Mouse (Mus musculus) CD4-positive helper T cell, adult 2 months (primary cell): ENCODE measurements at regions not wholly inside any gene's neighbourhood (a gene's known extent, or its start where the extent isn't known, plus 50 kb on each side); places are given as distances from the start of the nearest gene placed in this dataset.

Experiments used
- DNase-seq: peaks from one replicate; pipeline ENCODE4 v3.0.0-alpha.2; 2012; ENCODE audit warnings: low read depth, missing footprints, low spot score

GRCm38 (mm10) chr14:61817711-61818110 is 210.5 kb downstream of the Kcnrg start:
- DNase-seq, result no peak

DNA sequence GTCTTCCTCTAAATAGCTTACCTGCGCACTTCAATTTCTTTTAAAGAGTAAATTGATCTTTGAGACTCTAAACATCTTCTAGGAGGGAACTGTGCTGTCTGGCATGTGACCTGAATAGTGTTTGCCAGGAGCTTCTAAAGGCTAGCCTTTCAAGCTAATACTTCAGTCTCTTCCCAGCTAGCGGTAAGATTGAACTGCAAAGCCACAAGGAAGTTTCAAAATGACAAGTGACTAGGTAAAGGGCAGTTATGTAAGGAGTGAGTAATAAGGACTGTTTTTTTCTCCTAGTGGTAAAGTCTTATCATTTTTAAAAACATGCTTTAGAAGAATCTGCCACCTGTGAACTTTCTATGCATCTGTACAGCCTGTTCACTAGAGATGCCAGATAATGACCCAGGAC is 211.1 kb downstream of the Kcnrg start:
- peak; percentile 61 for DNase-seq

DNA sequence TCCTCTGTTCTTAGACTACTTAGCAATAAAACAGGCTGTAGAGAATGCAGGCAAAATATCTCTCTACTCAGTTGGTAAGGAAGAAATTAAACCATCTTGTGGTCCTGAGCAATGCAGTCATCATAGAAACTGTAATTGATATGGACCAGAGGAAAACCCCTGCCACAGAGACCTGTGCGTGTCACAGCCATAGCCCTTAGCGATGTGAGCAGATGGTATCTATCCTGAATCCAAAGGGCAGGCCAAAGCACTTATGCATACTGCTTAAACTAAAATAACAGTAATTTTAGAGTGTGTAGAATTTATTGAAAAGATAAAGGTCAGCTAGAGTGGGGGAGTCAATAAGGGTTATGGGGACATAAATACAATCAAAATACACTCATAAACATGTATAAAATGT is 212.0 kb downstream of the Kcnrg start:
- peak; percentile 21 for DNase-seq

- no peak for DNase-seq
Observed at GRCm38 (mm10) chr14:61834291-61834936, 227.2 kb downstream of the Kcnrg start.

DNA sequence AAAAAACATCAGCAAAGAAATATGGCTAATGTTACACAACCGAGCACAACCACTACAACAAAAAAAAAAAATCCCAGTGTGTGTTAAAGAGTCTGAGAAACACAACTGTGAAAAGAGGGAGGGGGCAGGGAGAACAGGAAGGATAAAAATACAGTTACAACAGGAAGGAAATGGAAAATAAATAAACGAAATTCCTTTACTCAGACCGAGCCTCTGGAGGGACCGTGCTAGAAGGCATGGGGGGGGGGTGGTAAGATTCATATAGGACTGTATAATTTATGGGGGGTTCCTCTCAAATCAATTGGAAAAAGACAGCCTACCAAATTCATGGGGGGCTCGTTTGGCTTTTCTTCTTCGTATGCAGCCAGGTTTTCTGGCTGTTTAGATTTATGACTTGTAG is 228.5 kb downstream of the Kcnrg start:
- DNase-seq, result no peak

- DNase-seq, result no peak
Observed at GRCm38 (mm10) chr14:61836231-61836630, 229.0 kb downstream of the Kcnrg start.

GRCm38 (mm10) chr14:61836965-61837364 is 229.7 kb downstream of the Kcnrg start:
- no peak for DNase-seq

DNA sequence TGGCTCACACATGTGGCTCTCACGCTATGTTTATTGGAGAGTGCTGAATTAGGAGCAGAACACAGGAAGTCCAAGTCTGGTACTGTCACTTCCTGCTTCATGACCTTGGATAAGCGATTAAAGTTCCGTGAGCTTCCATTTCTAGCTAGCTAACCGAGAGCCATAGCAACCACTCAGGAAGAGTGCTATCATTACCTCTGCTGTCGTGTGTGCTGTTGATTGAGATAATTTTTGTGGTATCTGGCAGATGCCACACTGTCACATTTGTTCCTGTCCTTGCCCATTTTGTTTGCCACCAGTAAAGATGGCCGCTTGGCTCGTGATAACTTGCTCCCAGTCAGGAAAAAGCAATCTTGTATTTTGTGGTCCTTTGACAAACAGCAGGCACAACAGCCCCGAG is 230.6 kb downstream of the Kcnrg start:
- DNase-seq, result no peak

DNA sequence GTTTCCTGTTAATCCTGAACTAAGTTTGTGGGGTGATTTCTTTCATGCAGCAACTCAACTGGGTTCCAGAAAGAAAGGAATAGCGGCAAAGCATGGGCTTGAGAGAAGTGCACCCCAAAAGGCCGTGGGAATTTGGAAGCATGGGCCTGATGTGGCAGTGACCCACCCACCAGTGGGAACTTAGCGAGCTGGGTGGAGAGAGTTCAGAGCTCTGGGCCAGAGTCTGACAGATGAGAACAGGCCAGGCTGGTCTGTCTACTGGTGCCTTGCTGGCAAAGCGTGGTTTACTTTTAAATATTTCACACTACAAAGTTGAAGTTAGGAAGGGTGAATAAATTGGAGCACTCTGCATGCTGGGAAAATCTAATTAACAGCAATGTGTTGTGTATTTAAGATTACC is 235.2 kb downstream of the Kcnrg start:
- DNase-seq, result no peak

DNA sequence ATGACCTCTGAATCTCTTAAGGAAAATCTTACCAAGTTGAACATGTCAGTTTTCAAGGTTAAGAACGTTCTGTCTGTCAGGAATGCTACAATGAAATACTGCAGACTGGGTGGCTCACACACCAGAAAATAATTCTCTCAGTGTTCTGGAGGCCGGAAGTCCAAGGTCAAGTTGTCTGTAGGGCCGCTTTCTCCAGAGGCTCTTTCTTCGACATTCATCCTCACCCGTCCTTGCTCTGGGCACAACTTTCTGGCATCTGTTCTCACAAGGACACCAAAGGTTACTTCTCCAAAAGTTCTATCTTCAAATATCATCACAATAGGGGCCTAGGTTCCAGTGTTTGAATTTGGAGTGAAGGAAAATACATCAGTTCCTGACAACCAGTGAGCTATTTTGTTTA is 239.2 kb downstream of the Kcnrg start:
- no peak for DNase-seq

DNA sequence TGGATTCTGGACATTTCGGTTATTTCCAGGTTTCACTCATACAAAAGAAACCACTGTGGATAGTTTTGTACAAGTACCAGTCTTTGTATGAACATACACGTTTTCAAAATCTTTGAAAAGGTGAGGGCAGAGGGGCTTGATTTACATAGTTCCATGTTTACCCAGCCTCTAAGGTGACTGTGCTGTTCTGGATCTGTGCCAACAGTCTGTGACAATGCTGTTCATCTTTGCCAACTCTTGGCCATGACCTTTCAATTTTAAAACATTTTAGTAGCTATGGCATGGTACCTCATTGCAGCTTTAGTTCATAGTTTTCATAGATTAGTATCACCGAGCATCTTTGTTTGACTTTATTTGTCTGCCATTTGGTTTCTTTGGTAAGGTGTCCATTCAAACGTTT is 243.0 kb downstream of the Kcnrg start:
- DNase-seq, result no peak

DNA sequence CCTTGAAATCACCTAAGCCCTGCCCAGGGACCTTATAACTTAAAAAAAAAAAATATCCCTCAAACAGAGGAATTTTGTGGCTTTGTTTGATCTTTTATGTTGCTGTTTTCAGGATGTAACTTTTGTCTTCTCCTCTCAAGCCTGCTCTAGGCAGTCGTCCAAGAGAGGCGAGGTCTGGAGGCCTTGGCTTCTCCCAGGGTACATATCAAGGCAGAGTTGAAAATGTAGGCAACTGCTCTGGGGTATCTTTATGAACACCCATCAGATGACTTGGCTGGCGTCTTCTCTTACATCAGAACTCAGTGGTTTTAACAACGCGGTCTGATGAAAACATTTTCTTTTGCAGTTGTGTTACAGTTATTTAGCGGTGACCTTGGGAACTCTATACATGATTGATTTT is 250.4 kb downstream of the Kcnrg start:
- DNase-seq, result no peak

- DNase-seq, result peak; percentile 14
Observed at GRCm38 (mm10) chr14:61860688-61861087, 253.4 kb downstream of the Kcnrg start.

DNA sequence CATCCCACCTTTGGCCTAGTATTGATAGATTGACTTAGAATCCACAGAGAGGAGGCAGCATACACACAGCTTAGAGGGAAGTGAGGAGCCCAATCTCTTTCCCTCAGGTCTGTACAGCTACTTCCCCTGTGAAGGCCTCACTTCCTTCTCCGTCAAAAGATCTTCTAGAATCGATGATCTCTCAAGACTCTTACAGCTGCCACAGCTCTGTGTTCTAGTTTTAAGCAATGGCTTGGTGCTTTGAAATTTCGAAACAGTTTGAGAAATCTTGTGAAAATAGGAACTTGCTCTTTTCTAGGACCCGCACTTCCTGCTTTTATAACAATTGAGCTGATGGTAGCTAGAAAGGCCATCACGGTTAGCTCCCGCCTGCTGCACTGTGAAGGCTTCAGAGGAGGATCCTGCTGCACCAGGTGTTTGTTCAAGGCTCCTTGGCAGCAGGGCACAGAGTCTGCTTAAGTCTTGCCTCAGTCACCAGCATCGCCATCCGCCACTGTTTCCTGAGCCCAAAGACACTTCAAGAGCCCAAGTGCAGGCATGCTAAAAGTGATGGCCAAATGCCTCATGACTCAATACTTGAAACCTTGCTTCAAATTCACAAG is 254.2 kb downstream of the Kcnrg start:
- peak; percentile 15 for DNase-seq

GRCm38 (mm10) chr14:61862931-61863330 is 255.7 kb downstream of the Kcnrg start:
- no peak for DNase-seq

GRCm38 (mm10) chr14:61863475-61863874 is 256.2 kb downstream of the Kcnrg start:
- DNase-seq, result no peak

GRCm38 (mm10) chr14:61866532-61867268 is 259.4 kb downstream of the Kcnrg start:
- no peak for DNase-seq

DNA sequence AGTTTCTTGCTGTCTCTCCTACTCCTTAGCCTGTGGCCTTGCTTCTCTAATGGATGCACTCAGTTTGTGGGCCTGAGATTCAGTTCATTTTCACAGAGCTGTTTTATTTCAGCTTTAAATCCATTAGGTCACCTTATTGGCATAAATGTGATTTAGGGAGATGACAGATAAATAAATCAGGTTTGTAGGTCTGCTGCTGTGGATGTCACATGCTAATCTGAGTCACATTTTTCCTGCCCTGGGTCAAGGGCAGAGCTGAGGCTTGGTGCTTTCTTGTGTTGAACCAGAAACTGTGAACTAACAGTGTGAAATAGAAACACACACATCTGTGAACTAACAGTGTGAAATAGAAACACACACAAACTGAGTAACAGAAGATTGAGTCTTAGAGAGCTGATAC is 266.9 kb downstream of the Kcnrg start:
- no peak for DNase-seq

DNA sequence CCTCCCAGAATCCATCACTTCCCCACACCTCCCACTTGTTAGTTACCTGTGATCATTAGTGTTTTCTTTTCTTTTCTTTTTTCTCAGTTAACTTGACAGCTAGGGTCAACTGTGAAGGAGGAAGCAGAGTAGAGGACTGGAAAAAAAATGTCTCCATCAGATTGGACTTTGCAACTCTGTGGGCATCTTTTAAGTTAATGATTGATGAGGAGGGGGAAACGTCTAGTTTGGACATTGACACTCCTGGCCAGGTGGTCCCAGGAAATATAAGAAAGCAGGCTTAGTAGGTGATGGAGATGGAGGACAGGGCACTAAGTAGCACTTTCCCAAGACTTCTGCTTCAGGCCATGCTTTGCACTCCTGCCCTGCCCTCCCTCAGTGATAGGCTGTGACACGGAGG is 272.2 kb downstream of the Kcnrg start:
- DNase-seq, result no peak

GRCm38 (mm10) chr14:61880514-61881259 is 273.4 kb downstream of the Kcnrg start:
- DNase-seq, result no peak

DNA sequence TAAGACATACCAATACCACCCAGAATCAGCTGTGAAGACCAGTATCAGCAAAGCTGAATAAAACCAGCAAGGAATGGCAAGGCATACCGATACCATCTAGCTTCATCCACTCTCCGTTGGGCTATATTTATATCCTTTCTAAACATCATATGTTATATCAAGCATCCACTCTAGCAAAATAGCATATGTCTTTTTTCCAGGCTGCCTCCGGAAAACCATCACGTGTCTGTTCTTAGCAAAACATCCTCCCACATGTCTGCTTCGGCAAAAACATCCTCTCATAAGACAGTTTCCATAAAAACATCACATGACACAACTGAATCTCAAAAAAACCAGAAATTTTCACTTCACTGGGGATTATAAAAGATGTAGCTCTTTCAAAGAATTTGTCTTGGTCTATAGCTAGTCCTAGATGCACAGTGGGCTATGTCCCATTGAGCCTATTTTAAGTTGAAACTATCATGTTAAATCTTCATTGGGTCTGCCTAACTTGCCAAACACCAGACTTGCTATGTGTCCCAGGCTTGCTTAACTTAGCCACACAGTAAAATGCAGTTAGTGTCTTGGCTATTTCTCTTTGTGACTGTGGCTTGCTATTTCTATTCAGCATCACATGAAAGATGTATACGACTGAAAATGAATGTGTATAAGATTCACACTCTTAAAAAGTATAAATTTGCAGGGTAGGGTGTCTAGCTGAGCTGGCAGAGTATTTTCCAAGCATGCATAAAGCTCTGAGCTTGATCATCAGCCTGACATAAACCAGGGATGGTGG is 278.2 kb downstream of the Kcnrg start:
- peak; percentile 55 for DNase-seq

DNA sequence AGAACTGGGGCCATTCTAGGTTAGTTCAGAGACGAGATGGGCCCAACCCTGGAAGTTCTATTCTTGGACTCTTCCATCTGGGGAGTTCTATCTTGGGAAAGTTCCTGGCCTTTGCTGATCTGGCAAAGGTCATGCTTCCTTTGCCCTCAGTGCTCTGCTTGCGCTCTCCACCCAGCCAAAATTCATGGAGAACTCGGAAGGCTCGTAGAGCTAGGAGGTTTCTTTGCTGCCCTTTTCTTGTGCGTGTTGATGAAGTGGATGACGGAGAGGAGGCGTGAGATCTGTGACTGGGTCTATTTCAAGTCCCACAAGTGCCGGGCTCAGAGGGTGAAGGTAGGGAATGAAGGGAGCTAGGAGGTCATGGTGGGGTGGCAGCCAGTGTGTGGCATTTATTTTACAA is 282.4 kb downstream of the Kcnrg start:
- DNase-seq, result no peak
